Mouse (Mus musculus) hindbrain, postnatal 0 days (tissue): Measurements from ENCODE around the gene Myo16. TPM values are rescaled to one million over a fixed set of nuclear protein-coding genes. Genes with fewer than 3 reads are reported as not detected.

ENCODE experiments used
- ATAC-seq: fragments of 200-750 bp; cut with Nextera tagmentation; 2 replicates; pipeline ENCODE4 v1.8.0; 2017; ENCODE audit warnings: mild to moderate bottlenecking, moderate TSS enrichment, moderate library complexity
- DNase-seq: peaks from one replicate; pipeline ENCODE4 v3.0.0-alpha.2; 2015; ENCODE audit warnings: low spot score
- H3K27ac ChIP-seq: fragments of 300-500 bp; sonication (generic); 2 replicates; pipeline ENCODE4 v1.5.1; 2014; ENCODE audit warnings: mild to moderate bottlenecking
- H3K27me3 ChIP-seq: fragments of 300-500 bp; sonication (generic); 2 replicates; pipeline ENCODE4 v1.6.1; 2014; ENCODE audit warnings: low read length, mixed read lengths; ENCODE audit not compliant: insufficient read depth
- H3K36me3 ChIP-seq: fragments of 300-500 bp; sonication (generic); 2 replicates; pipeline ENCODE4 v1.6.1; 2014; ENCODE audit warnings: low read length, mixed read lengths; ENCODE audit not compliant: insufficient read depth
- H3K4me1 ChIP-seq: fragments of 300-500 bp; sonication (generic); 2 replicates; pipeline ENCODE4 v1.6.1; 2014; ENCODE audit warnings: antibody characterized with exemption, low read length, mixed read lengths; ENCODE audit not compliant: insufficient read depth
- H3K4me2 ChIP-seq: fragments of 300-500 bp; sonication (generic); 2 replicates; pipeline ENCODE4 v1.6.1; 2014; ENCODE audit warnings: low read depth, mild to moderate bottlenecking, low read length, moderate library complexity, mixed read lengths
- H3K4me3 ChIP-seq: fragments of 300-500 bp; sonication (generic); 2 replicates; pipeline ENCODE4 v1.5.1; 2014; ENCODE audit warnings: low read length
- H3K9ac ChIP-seq: fragments of 300-500 bp; sonication (generic); replicated peaks from 2 replicates; pipeline ENCODE4 v1.6.1; 2014; ENCODE audit warnings: mild to moderate bottlenecking, low read length, moderate library complexity, mixed read lengths
- H3K9me3 ChIP-seq: fragments of 300-500 bp; sonication (generic); 2 replicates; pipeline ENCODE4 v1.6.1; 2016; ENCODE audit warnings: low read length, mixed read lengths
- CTCF ChIP-seq: IDR thresholded peaks from 2 replicates; pipeline ENCODE4 v1.5.1; 2016; ENCODE audit warnings: antibody characterized with exemption, control low read depth, low read depth
- WGBS: fragments of 180-500 bp; shearing (Covaris S2); extraction: QIAGEN DNeasy Blood & Tissue Kit; methylation state at CpG from one replicate; pipeline ENCODE4 v1.1.7; 2014; 5-methylcytosine and 5-hydroxymethylcytosine counted together
- polyA plus RNA-seq: library from polyadenylated mRNA; unstranded; fragments of >200 nt; fragmentation: Nextera tagmentation; extraction: Ambion mirVana; gene quantifications from 2 replicates; pipeline ENCODE4 v1.2.1, GENCODE M21; 2015
- total RNA-seq: library from RNA; depleted of rRNA; stranded (reverse); fragments of >200 nt; gene quantifications from 2 replicates; pipeline ENCODE4 v1.2.3, GENCODE M21; 2014

Myo16 gene
- total and polyA plus RNA-seq, 2 experiments from 2014 or later: 8.7 to 71.2 TPM

- peaks cover 4% of the 10 kb centered on the region; the same call in 1 of the 2 replicates for H3K4me1 ChIP-seq
- no peak for TF ChIP-seq CTCF
- H3K27me3 ChIP-seq: no peaks in the 10 kb centered on the region
- no peak overlapping the region for H3K4me3 ChIP-seq
- no peak for DNase-seq
- H3K9me3 ChIP-seq: no peaks in the 10 kb centered on the region
- H3K9ac ChIP-seq: no peak overlapping the region
- peak overlapping the region; percentile 26; the same call in 1 of the 2 replicates for H3K27ac ChIP-seq
- no peak for ATAC-seq
- H3K4me2 ChIP-seq: no peak overlapping the region
- WGBS: 69% methylated on average over 2 of the region's 2 CpGs
- no peaks in the 10 kb centered on the region; the same call in 1 of the 2 replicates for H3K36me3 ChIP-seq
Observed at GRCm38 (mm10) chr8:10394506-10394905, 240.8 kb downstream of the Myo16 start.

- Histone ChIP-seq H3K27me3 (no peaks in the 10 kb centered on the region), H3K9me3 (no peaks in the 10 kb centered on the region), H3K36me3 (no peaks in the 10 kb centered on the region; the same call in 1 of the 2 replicates), H3K9ac (no peak overlapping the region), H3K4me1 (peaks cover 4% of the 10 kb centered on the region; the same call in 1 of the 2 replicates), H3K4me3 (no peak overlapping the region), H3K4me2 (no peak overlapping the region), H3K27ac (no peak overlapping the region)
- DNase-seq (no peak), ATAC-seq (no peak)
- WGBS: 53% methylated on average over 7 of the region's 7 CpGs
- TF ChIP-seq CTCF: no peak
Observed at GRCm38 (mm10) chr8:10395146-10395545, 241.4 kb downstream of the Myo16 start.

- peak; percentile 79 for TF ChIP-seq CTCF
- WGBS: 8% methylated on average over 4 of the region's 4 CpGs
- Histone ChIP-seq H3K27me3 (no peaks in the 10 kb centered on the region), H3K4me2 (no peak overlapping the region), H3K4me3 (no peak overlapping the region), H3K36me3 (peaks cover 7% of the 10 kb centered on the region; the same call in 1 of the 2 replicates), H3K9me3 (no peaks in the 10 kb centered on the region), H3K9ac (no peak overlapping the region), H3K4me1 (no peaks in the 10 kb centered on the region), H3K27ac (no peak overlapping the region)
- peak; percentile 92 for DNase-seq
- ATAC-seq: peak; percentile 39; the same call in 1 of the 2 replicates
Observed at GRCm38 (mm10) chr8:10402606-10403005, 248.9 kb downstream of the Myo16 start.

GRCm38 (mm10) chr8:10405469-10405868 is 251.8 kb downstream of the Myo16 start:
- ATAC-seq: peak; percentile 54; the same call in 1 of the 2 replicates
- Histone ChIP-seq H3K9ac (no peak overlapping the region), H3K27ac (no peak overlapping the region), H3K36me3 (peaks cover 9% of the 10 kb centered on the region; the same call in 1 of the 2 replicates), H3K27me3 (no peaks in the 10 kb centered on the region), H3K4me3 (no peak overlapping the region), H3K4me2 (no peak overlapping the region), H3K4me1 (no peaks in the 10 kb centered on the region), H3K9me3 (no peaks in the 10 kb centered on the region)
- whole genome bisulfite sequencing: 47% methylated on average over 8 of the region's 8 CpGs
- TF ChIP-seq CTCF: peak; percentile 90
- DNase-seq: peak; percentile 82

- no peak for TF ChIP-seq CTCF
- DNase-seq (no peak), ATAC-seq (no peak)
- 91% methylated on average over 9 of the region's 9 CpGs for WGBS
- Histone ChIP-seq H3K9me3 (no peaks in the 10 kb centered on the region), H3K4me1 (no peaks in the 10 kb centered on the region), H3K36me3 (peaks cover 9% of the 10 kb centered on the region; the same call in 1 of the 2 replicates), H3K9ac (no peak overlapping the region), H3K27me3 (no peaks in the 10 kb centered on the region), H3K4me2 (no peak overlapping the region), H3K4me3 (no peak overlapping the region), H3K27ac (no peak overlapping the region)
Observed at GRCm38 (mm10) chr8:10409043-10409442, 255.3 kb downstream of the Myo16 start.

GRCm38 (mm10) chr8:10411511-10411910 is 257.8 kb downstream of the Myo16 start:
- Histone ChIP-seq H3K36me3 (peaks cover 7% of the 10 kb centered on the region; the same call in 1 of the 2 replicates), H3K4me2 (no peak overlapping the region), H3K4me3 (no peak overlapping the region), H3K9ac (no peak overlapping the region), H3K27me3 (no peaks in the 10 kb centered on the region), H3K27ac (no peak overlapping the region), H3K9me3 (no peaks in the 10 kb centered on the region), H3K4me1 (no peaks in the 10 kb centered on the region)
- DNase-seq (peak; percentile 30), ATAC-seq (no peak)
- WGBS: 34% methylated on average over 4 of the region's 4 CpGs
- TF ChIP-seq CTCF: no peak

GRCm38 (mm10) chr8:10413881-10414280 is 260.2 kb downstream of the Myo16 start:
- 86% methylated on average over 8 of the region's 8 CpGs for WGBS
- H3K4me2 ChIP-seq: no peak overlapping the region
- no peak for TF ChIP-seq CTCF
- ATAC-seq: no peak
- no peaks in the 10 kb centered on the region for H3K27me3 ChIP-seq
- no peak overlapping the region for H3K4me3 ChIP-seq
- H3K4me1 ChIP-seq: no peaks in the 10 kb centered on the region
- no peaks in the 10 kb centered on the region for H3K9me3 ChIP-seq
- no peak overlapping the region for H3K9ac ChIP-seq
- no peak for DNase-seq
- peaks cover under 1% of the 10 kb centered on the region; the same call in 1 of the 2 replicates for H3K36me3 ChIP-seq
- H3K27ac ChIP-seq: no peak overlapping the region
